Mouse (Mus musculus): Measurements from ENCODE around the gene Zdhhc17. TPM values are rescaled to one million over a fixed set of nuclear protein-coding genes. Genes with fewer than 3 reads are reported as not detected.

The Zdhhc17 gene
- polyA plus RNA-seq (2014; fragmentation: Illumina TruSeq; extraction: RNeasy Lipid Tissue Mini Kit (QIAGEN cat#74804); ENCODE audit: low replicate concordance), result 16.7 TPM

GRCm38 (mm10) chr10:111009641-111010479 is at the start of gene Zdhhc17:
TSS of gene Zdhhc17 (minus strand) at chr10:111010140.

GRCm38 (mm10) chr10:110919531-110920343 is 90.2 kb downstream of the Zdhhc17 start, which contains the start of gene Csrp2:
TSS of gene Csrp2 (plus strand) at chr10:110919789.

Other genes with a start within 250 kb of the Zdhhc17 start
- 11.6 TPM for gene Csrp2, start 90.4 kb downstream of the Zdhhc17 start, polyA plus RNA-seq (2014; fragmentation: Illumina TruSeq; extraction: RNeasy Lipid Tissue Mini Kit (QIAGEN cat#74804); ENCODE audit: low replicate concordance)
- 17.2 TPM for gene Osbpl8, start 154.6 kb upstream of the Zdhhc17 start, polyA plus RNA-seq (2014; fragmentation: Illumina TruSeq; extraction: RNeasy Lipid Tissue Mini Kit (QIAGEN cat#74804); ENCODE audit: low replicate concordance)